Mouse (Mus musculus) neural tube, embryonic 12.5 days (tissue): ENCODE results near the gene Sh3pxd2a. TPM values are rescaled to one million over a fixed set of nuclear protein-coding genes. Genes with fewer than 3 reads are reported as not detected.

Experiments
- ATAC-seq: fragments of 200-750 bp; cut with Nextera tagmentation; 2 replicates; pipeline ENCODE4 v1.8.0; 2017; ENCODE audit warnings: low read depth, mild to moderate bottlenecking, moderate TSS enrichment, moderate library complexity; ENCODE audit not compliant: low FRiP score
- H3K27ac ChIP-seq: fragments of 300-500 bp; sonication (generic); 2 replicates; pipeline ENCODE4 v1.5.1; 2016
- H3K27me3 ChIP-seq: fragments of 300-500 bp; sonication (generic); replicated peaks from 2 replicates; pipeline ENCODE4 v1.6.1; 2016; ENCODE audit warnings: mild to moderate bottlenecking
- H3K36me3 ChIP-seq: fragments of 300-500 bp; sonication (generic); 2 replicates; pipeline ENCODE4 v1.6.1; 2016; ENCODE audit warnings: mild to moderate bottlenecking
- H3K4me1 ChIP-seq: fragments of 300-500 bp; sonication (generic); 2 replicates; pipeline ENCODE4 v1.6.1; 2016
- H3K4me2 ChIP-seq: fragments of 300-500 bp; sonication (generic); replicated peaks from 2 replicates; pipeline ENCODE4 v1.6.1; 2016; ENCODE audit warnings: mild to moderate bottlenecking
- H3K4me3 ChIP-seq: fragments of 300-500 bp; sonication (generic); 2 replicates; pipeline ENCODE4 v1.5.1; 2016
- H3K9ac ChIP-seq: fragments of 300-500 bp; sonication (generic); 2 replicates; pipeline ENCODE4 v1.6.1; 2016; ENCODE audit warnings: mild to moderate bottlenecking
- H3K9me3 ChIP-seq: fragments of 300-500 bp; sonication (generic); 2 replicates; pipeline ENCODE4 v1.6.1; 2016; ENCODE audit warnings: mild to moderate bottlenecking
- WGBS: fragments of 180-500 bp; shearing (Covaris S2); methylation state at CpG from one replicate; pipeline ENCODE4 v1.1.7; 2016; 5-methylcytosine and 5-hydroxymethylcytosine counted together
- polyA plus RNA-seq: library from polyadenylated mRNA; unstranded; fragments of >200 nt; fragmentation: Nextera tagmentation; extraction: Ambion mirVana; gene quantifications from 2 replicates; pipeline ENCODE4 v1.2.1, GENCODE M21; 2016

The Sh3pxd2a gene
- polyA plus RNA-seq, 1 experiment from 2014 or later: 4.6 TPM

- 33% methylated on average over 1 of the region's 1 CpGs for WGBS
- Histone ChIP-seq H3K27ac (no peak overlapping the region), H3K4me2 (no peak overlapping the region), H3K9me3 (no peaks in the 10 kb centered on the region), H3K9ac (no peak overlapping the region), H3K4me1 (peaks cover 62% of the 10 kb centered on the region), H3K27me3 (no peaks in the 10 kb centered on the region), H3K36me3 (no peaks in the 10 kb centered on the region), H3K4me3 (no peak overlapping the region)
- no peak for ATAC-seq
These were observed 148.3 kb downstream of the Sh3pxd2a start for GRCm38 (mm10) chr19:47315917-47316265.

- H3K9ac ChIP-seq: no peak overlapping the region
- H3K36me3 ChIP-seq: no peaks in the 10 kb centered on the region
- H3K4me2 ChIP-seq: peak overlapping the region; percentile 66
- H3K27me3 ChIP-seq: no peaks in the 10 kb centered on the region
- H3K4me1 ChIP-seq: peaks cover 59% of the 10 kb centered on the region
- no peak overlapping the region for H3K27ac ChIP-seq
- no peak overlapping the region for H3K4me3 ChIP-seq
- H3K9me3 ChIP-seq: no peaks in the 10 kb centered on the region
- no peak for ATAC-seq
- 55% methylated on average over 14 of the region's 14 CpGs for WGBS
These were observed 148.9 kb downstream of the Sh3pxd2a start for GRCm38 (mm10) chr19:47315091-47315916.

GRCm38 (mm10) chr19:47314076-47314941 lies 149.9 kb downstream of the Sh3pxd2a start:
- ATAC-seq: peak; percentile 59; the same call in 1 of the 2 replicates
- 5% methylated on average over 49 of the region's 49 CpGs for WGBS
- Histone ChIP-seq H3K4me1 (peaks cover 51% of the 10 kb centered on the region), H3K36me3 (no peaks in the 10 kb centered on the region), H3K9me3 (no peaks in the 10 kb centered on the region), H3K4me2 (peak overlapping the region; percentile 66), H3K27ac (peak overlapping the region; percentile 11), H3K9ac (peak overlapping the region; percentile 66), H3K27me3 (no peaks in the 10 kb centered on the region), H3K4me3 (peak overlapping the region; percentile 34)

- H3K27me3 ChIP-seq: no peaks in the 10 kb centered on the region
- H3K4me3 ChIP-seq: peak overlapping the region; percentile 34
- peak overlapping the region; percentile 11; the same call in 1 of the 2 replicates for H3K27ac ChIP-seq
- peak; percentile 11; the same call in 1 of the 2 replicates for ATAC-seq
- H3K9me3 ChIP-seq: no peaks in the 10 kb centered on the region
- 15% methylated on average over 11 of the region's 11 CpGs for WGBS
- H3K36me3 ChIP-seq: no peaks in the 10 kb centered on the region
- H3K9ac ChIP-seq: peak overlapping the region; percentile 66
- H3K4me2 ChIP-seq: peak overlapping the region; percentile 66
- H3K4me1 ChIP-seq: peaks cover 44% of the 10 kb centered on the region
These were observed 150.7 kb downstream of the Sh3pxd2a start for GRCm38 (mm10) chr19:47313387-47314075.

- H3K4me1 ChIP-seq: peaks cover 29% of the 10 kb centered on the region
- 77% methylated on average over 4 of the region's 4 CpGs for WGBS
- no peaks in the 10 kb centered on the region for H3K27me3 ChIP-seq
- H3K27ac ChIP-seq: no peak overlapping the region
- no peak overlapping the region for H3K4me2 ChIP-seq
- H3K4me3 ChIP-seq: no peak overlapping the region
- no peaks in the 10 kb centered on the region for H3K9me3 ChIP-seq
- no peaks in the 10 kb centered on the region for H3K36me3 ChIP-seq
- no peak overlapping the region for H3K9ac ChIP-seq
- no peak for ATAC-seq
These were observed 153.0 kb downstream of the Sh3pxd2a start for GRCm38 (mm10) chr19:47311162-47311561.

GRCm38 (mm10) chr19:47309824-47310223 lies 154.4 kb downstream of the Sh3pxd2a start:
- Histone ChIP-seq H3K36me3 (no peaks in the 10 kb centered on the region), H3K4me1 (peaks cover 19% of the 10 kb centered on the region), H3K9me3 (no peaks in the 10 kb centered on the region), H3K27me3 (no peaks in the 10 kb centered on the region), H3K9ac (no peak overlapping the region), H3K4me3 (no peak overlapping the region), H3K4me2 (no peak overlapping the region), H3K27ac (no peak overlapping the region)
- 97% methylated on average over 12 of the region's 12 CpGs for WGBS
- ATAC-seq: no peak

GRCm38 (mm10) chr19:47306917-47307315 lies 157.3 kb downstream of the Sh3pxd2a start:
- Histone ChIP-seq H3K27me3 (no peaks in the 10 kb centered on the region), H3K4me2 (no peak overlapping the region), H3K4me1 (peaks cover 10% of the 10 kb centered on the region), H3K4me3 (no peak overlapping the region), H3K27ac (no peak overlapping the region), H3K9me3 (no peaks in the 10 kb centered on the region), H3K36me3 (no peaks in the 10 kb centered on the region), H3K9ac (no peak overlapping the region)
- no peak for ATAC-seq
- WGBS: 87% methylated on average over 8 of the region's 8 CpGs

- no peaks in the 10 kb centered on the region for H3K9me3 ChIP-seq
- no peak overlapping the region for H3K9ac ChIP-seq
- no peaks in the 10 kb centered on the region for H3K36me3 ChIP-seq
- H3K4me2 ChIP-seq: no peak overlapping the region
- no peak overlapping the region for H3K4me3 ChIP-seq
- peaks cover 16% of the 10 kb centered on the region for H3K4me1 ChIP-seq
- ATAC-seq: no peak
- WGBS: 85% methylated on average over 14 of the region's 14 CpGs
- no peaks in the 10 kb centered on the region for H3K27me3 ChIP-seq
- no peak overlapping the region for H3K27ac ChIP-seq
These were observed 157.9 kb downstream of the Sh3pxd2a start for GRCm38 (mm10) chr19:47306128-47306916.

GRCm38 (mm10) chr19:47305401-47305800 lies 158.8 kb downstream of the Sh3pxd2a start:
- Histone ChIP-seq H3K9me3 (no peaks in the 10 kb centered on the region), H3K4me2 (no peak overlapping the region), H3K27ac (no peak overlapping the region), H3K36me3 (no peaks in the 10 kb centered on the region), H3K4me3 (no peak overlapping the region), H3K27me3 (no peaks in the 10 kb centered on the region), H3K4me1 (peaks cover 24% of the 10 kb centered on the region), H3K9ac (no peak overlapping the region)
- 90% methylated on average over 10 of the region's 10 CpGs for WGBS
- no peak for ATAC-seq

- Histone ChIP-seq H3K36me3 (no peaks in the 10 kb centered on the region), H3K4me2 (no peak overlapping the region), H3K9me3 (no peaks in the 10 kb centered on the region), H3K27me3 (no peaks in the 10 kb centered on the region), H3K4me3 (no peak overlapping the region), H3K27ac (no peak overlapping the region), H3K4me1 (peaks cover 24% of the 10 kb centered on the region), H3K9ac (no peak overlapping the region)
- no peak for ATAC-seq
- 94% methylated on average over 5 of the region's 5 CpGs for WGBS
These were observed 159.9 kb downstream of the Sh3pxd2a start for GRCm38 (mm10) chr19:47304170-47304745.

- peaks cover 26% of the 10 kb centered on the region for H3K4me1 ChIP-seq
- H3K9ac ChIP-seq: no peak overlapping the region
- H3K27ac ChIP-seq: no peak overlapping the region
- no peaks in the 10 kb centered on the region for H3K9me3 ChIP-seq
- no peak overlapping the region for H3K4me2 ChIP-seq
- H3K36me3 ChIP-seq: no peaks in the 10 kb centered on the region
- WGBS: 90% methylated on average over 10 of the region's 10 CpGs
- no peak overlapping the region for H3K4me3 ChIP-seq
- no peak for ATAC-seq
- H3K27me3 ChIP-seq: no peaks in the 10 kb centered on the region
These were observed 161.1 kb downstream of the Sh3pxd2a start for GRCm38 (mm10) chr19:47303128-47303527.
